Mouse (Mus musculus): ENCODE measurements around the gene Rarres1. TPM values are rescaled to one million over a fixed set of nuclear protein-coding genes. Genes with fewer than 3 reads are reported as not detected.

Gene Rarres1
- total and polyA plus RNA-seq, 3 experiments = 0.20 to 2.1 (median 0.93) TPM

Other genes with a start within 250 kb of the Rarres1 start
- gene Mlf1, start 141.4 kb downstream of the Rarres1 start, total RNA-seq (2021) = 1 to 10 TPM; 2.5 to 4.0 TPM
- 0.38 and 0.71 TPM in 2 replicates for gene Mlf1, start 141.4 kb downstream of the Rarres1 start, polyA plus RNA-seq (2012; rRNA removed)
- not detected for gene Gm17402, start 140.4 kb downstream of the Rarres1 start, total RNA-seq (2021)
- not detected in 2 replicates for gene Gm17402, start 140.4 kb downstream of the Rarres1 start, polyA plus RNA-seq (2012; rRNA removed)
- gene Gfm1, start 85.4 kb downstream of the Rarres1 start, total RNA-seq (2021) = 100 to 1,000 TPM; 103 to 117 TPM
- gene Gfm1, start 85.4 kb downstream of the Rarres1 start, polyA plus RNA-seq (2012; rRNA removed) = 22.6 and 25.9 TPM in 2 replicates
- 10 to 100 TPM in 1 of 2 experiments, 1 to 10 TPM in 1; 7.3 to 16.3 TPM for gene Lxn, start 51.6 kb downstream of the Rarres1 start, total RNA-seq (2021)
- gene Lxn, start 51.6 kb downstream of the Rarres1 start, polyA plus RNA-seq (2012; rRNA removed) = 52.1 and 66.8 TPM in 2 replicates
- gene Mfsd1, start 67.2 kb upstream of the Rarres1 start, total RNA-seq (2021) = 10 to 100 TPM; 52.3 to 62.6 TPM
- gene Mfsd1, start 67.2 kb upstream of the Rarres1 start, polyA plus RNA-seq (2012; rRNA removed) = 67.8 and 70.8 TPM in 2 replicates

All from adrenal gland, adult 2 months (tissue).